Mouse (Mus musculus) ES-E14 (cell line): ENCODE results near the gene Nmt1. TPM values are rescaled to one million over a fixed set of nuclear protein-coding genes. Genes with fewer than 3 reads are reported as not detected.

ENCODE experiments used
- DNase-seq: peaks from one replicate; pipeline ENCODE4 v3.0.0-alpha.2; 2013; ENCODE audit warnings: low read depth, low spot score
- H3K27ac ChIP-seq: 2 replicates; pipeline ENCODE4 v1.5.1; 2012; ENCODE audit warnings: low read depth, mild to moderate bottlenecking, low read length, moderate library complexity, mixed read lengths; ENCODE audit not compliant: poor library complexity, insufficient read depth, severe bottlenecking
- H3K36me3 ChIP-seq: 2 replicates; pipeline ENCODE4 v1.6.1; 2012; ENCODE audit warnings: mild to moderate bottlenecking, low read length, moderate library complexity, mixed read lengths; ENCODE audit not compliant: control insufficient read depth, poor library complexity, insufficient read depth, severe bottlenecking
- H3K4me1 ChIP-seq, 2 experiments: fragments of 150-350 bp in 1 of 2; sonication (generic) in 1 of 2; 2 replicates each; pipeline ENCODE4 v1.6.1; 2012; ENCODE audit warnings: low read length in 2 of 2, mild to moderate bottlenecking in 1 of 2, mixed read lengths in 1 of 2; ENCODE audit not compliant: control insufficient read depth in 2 of 2, insufficient read depth in 2 of 2, poor library complexity in 1 of 2
- H3K4me3 ChIP-seq, 2 experiments: fragments of 150-350 bp in 1 of 2; sonication (generic) in 1 of 2; 2 replicates each; pipeline ENCODE4 v1.5.1; 2012; ENCODE audit warnings: low read length in 2 of 2, low read depth in 1 of 2, mild to moderate bottlenecking in 1 of 2, mixed read lengths in 1 of 2; ENCODE audit not compliant: insufficient read depth in 1 of 2, poor library complexity in 1 of 2, severe bottlenecking in 1 of 2
- H3K9ac ChIP-seq: 2 replicates; pipeline ENCODE4 v1.6.1; 2012; ENCODE audit warnings: low read depth, mild to moderate bottlenecking, low read length, mixed read lengths; ENCODE audit not compliant: poor library complexity, insufficient read depth, severe bottlenecking
- H3K9me3 ChIP-seq: fragments of 150-350 bp; sonication (generic); 2 replicates; pipeline ENCODE4 v1.6.1; 2012; ENCODE audit warnings: low read depth, mild to moderate bottlenecking, low read length; ENCODE audit not compliant: control insufficient read depth, insufficient read depth
- CHD2 ChIP-seq: IDR thresholded peaks from 2 replicates; pipeline ENCODE4 v1.6.1; 2014; ENCODE audit warnings: mild to moderate bottlenecking, low read depth, low read length, inconsistent platforms
- HCFC1 ChIP-seq: IDR thresholded peaks from 2 replicates; pipeline ENCODE4 v1.6.1; 2012; ENCODE audit warnings: low read length, inconsistent platforms, borderline replicate concordance; ENCODE audit not compliant: insufficient read depth
- MAFK ChIP-seq: IDR thresholded peaks from 2 replicates; pipeline ENCODE4 v1.6.1; 2014; ENCODE audit warnings: mild to moderate bottlenecking, low read depth, low read length, inconsistent platforms; ENCODE audit not compliant: insufficient read depth
- ZC3H11A ChIP-seq: IDR thresholded peaks from 2 replicates; pipeline ENCODE4 v1.6.1; 2012; ENCODE audit warnings: low read depth, mild to moderate bottlenecking, inconsistent platforms, low read length, borderline replicate concordance
- ZNF384 ChIP-seq: IDR thresholded peaks from 2 replicates; pipeline ENCODE4 v1.6.1; 2012; ENCODE audit warnings: low read depth, low read length, inconsistent platforms
- in situ Hi-C, 2 experiments: fragments of 600-800 bp; cut with MboI; formaldehyde crosslinking; loops; one replicate each; pipeline ENCODE4 v1.15.1; 2025; ENCODE audit warnings: low sequenced_read_pairs in 2 of 2, inconsistent platforms in 1 of 2; ENCODE audit not compliant: unreplicated experiment in 2 of 2
- total RNA-seq: library from RNA; depleted of rRNA; stranded (reverse); fragments of 300-350 nt; gene quantifications from 2 replicates; pipeline ENCODE4 v1.2.3, GENCODE M21; 2012

Nmt1 gene
- total RNA-seq, 1 experiment = 61.0 TPM

- Histone ChIP-seq H3K36me3 (peaks cover 62% of the 10 kb centered on the region), H3K9me3 (no peaks in the 10 kb centered on the region), H3K9ac (no peak overlapping the region), H3K4me1 (peaks cover 3 to 6% of the 10 kb centered on the region in 2 experiments; a peak in 2 of 4 replicates), H3K27ac (no peak overlapping the region), H3K4me3 (no peak overlapping the region)
- no peak for TF ChIP-seq MAFK
- TF ChIP-seq ZC3H11A = no peak
- no peak for TF ChIP-seq CHD2
- no peak for TF ChIP-seq ZNF384
- no peak for TF ChIP-seq HCFC1
- no peak for DNase-seq
- in situ Hi-C loops = no loop called here
Measured at GRCm38 (mm10) chr11:103068272-103068671, 40.3 kb downstream of the Nmt1 start.

- no peak for TF ChIP-seq MAFK
- Histone ChIP-seq H3K4me3 (no peak overlapping the region), H3K36me3 (peaks cover 56% of the 10 kb centered on the region), H3K27ac (no peak overlapping the region), H3K9me3 (no peaks in the 10 kb centered on the region), H3K9ac (no peak overlapping the region), H3K4me1 (peaks cover 3 to 7% of the 10 kb centered on the region in 2 experiments; a peak in 2 of 4 replicates)
- in situ Hi-C loops = no loop called here
- no peak for DNase-seq
Measured at GRCm38 (mm10) chr11:103068884-103069283, 40.9 kb downstream of the Nmt1 start.

GRCm38 (mm10) chr11:103069731-103070130 lies 41.7 kb downstream of the Nmt1 start:
- peaks cover 3 to 14% of the 10 kb centered on the region in 2 experiments; a peak in 2 of 4 replicates for H3K4me1 ChIP-seq
- no peak overlapping the region for H3K9ac ChIP-seq
- in situ Hi-C loops = no loop called here
- no peak overlapping the region for H3K27ac ChIP-seq
- H3K9me3 ChIP-seq = no peaks in the 10 kb centered on the region
- H3K4me3 ChIP-seq = no peak overlapping the region
- TF ChIP-seq ZNF384 = no peak
- TF ChIP-seq HCFC1 = no peak
- TF ChIP-seq CHD2 = no peak
- no peak for TF ChIP-seq MAFK
- no peak for TF ChIP-seq ZC3H11A
- H3K36me3 ChIP-seq = peaks cover 47% of the 10 kb centered on the region
- DNase-seq = no peak

- peaks cover 42% of the 10 kb centered on the region for H3K36me3 ChIP-seq
- H3K27ac ChIP-seq = no peak overlapping the region
- in situ Hi-C loops = no loop called here
- H3K9me3 ChIP-seq = no peaks in the 10 kb centered on the region
- TF ChIP-seq ZC3H11A = no peak
- no peak for TF ChIP-seq ZNF384
- no peak for TF ChIP-seq HCFC1
- no peak for TF ChIP-seq MAFK
- no peak for TF ChIP-seq CHD2
- H3K9ac ChIP-seq = no peak overlapping the region
- peaks cover 3 to 17% of the 10 kb centered on the region in 2 experiments; a peak in 2 of 4 replicates for H3K4me1 ChIP-seq
- DNase-seq = no peak
- no peak overlapping the region for H3K4me3 ChIP-seq
Measured at GRCm38 (mm10) chr11:103070322-103070880, 42.4 kb downstream of the Nmt1 start.

- peaks cover 23% of the 10 kb centered on the region; the same call in 1 of the 2 replicates for H3K36me3 ChIP-seq
- in situ Hi-C loops = no loop called here
- no peak for DNase-seq
Measured at GRCm38 (mm10) chr11:103073671-103074070, 45.7 kb downstream of the Nmt1 start.

More at GRCm38 (mm10) chr11:103073671-103074070, 45.7 kb downstream of the Nmt1 start:
- TF ChIP-seq HCFC1 = no peak
- TF ChIP-seq MAFK = no peak
- no peak for TF ChIP-seq ZNF384
- no peak for TF ChIP-seq ZC3H11A
- TF ChIP-seq CHD2 = no peak
- H3K27ac ChIP-seq = no peak overlapping the region
- H3K9ac ChIP-seq = no peak overlapping the region
- peaks cover 0 to 11% of the 10 kb centered on the region in 2 experiments; a peak in 1 of 4 replicates for H3K4me1 ChIP-seq
- H3K4me3 ChIP-seq = no peak overlapping the region
- H3K9me3 ChIP-seq = no peaks in the 10 kb centered on the region
